Mouse (Mus musculus): ENCODE measurements around the gene Plin5. TPM values are rescaled to one million over a fixed set of nuclear protein-coding genes. Genes with fewer than 3 reads are reported as not detected.

Gene Plin5
- total and polyA plus RNA-seq, 3 experiments = not detected

- TF ChIP-seq GABPA (IDR thresholded peaks at IDR 0.05; ENCODE audit: low read depth, low read length) (no peak), SMC3 (IDR thresholded peaks at IDR 0.05; ENCODE audit: low read depth, low read length) (no peak), RCOR1 (IDR thresholded peaks at IDR 0.05; ENCODE audit: low read depth, low read length) (no peak), MYC (IDR thresholded peaks at IDR 0.05; ENCODE audit: low read depth, low read length) (no peak), UBTF (IDR thresholded peaks at IDR 0.05; ENCODE audit: borderline replicate concordance, insufficient read depth, low read depth, low read length) (no peak), ETS1 (IDR thresholded peaks at IDR 0.05; ENCODE audit: low read depth, low read length) (no peak), NELFE (IDR thresholded peaks at IDR 0.05; ENCODE audit: low read depth, low read length) (peak; percentile 52), MYB (IDR thresholded peaks at IDR 0.05; ENCODE audit: low read depth, low read length) (no peak), USF1 (IDR thresholded peaks at IDR 0.05; ENCODE audit: low read depth, low read length) (no peak), SIN3A (IDR thresholded peaks at IDR 0.05; ENCODE audit: low read length) (peak; percentile 42), CHD2 (IDR thresholded peaks at IDR 0.05; ENCODE audit: low read length) (no peak), MAFK (IDR thresholded peaks at IDR 0.05; ENCODE audit: borderline replicate concordance, low read depth, low read length) (no peak)
Observed at GRCm38 (mm10) chr17:56162231-56162774, 44.9 kb upstream of the Plin5 start, which contains the start of gene Tnfaip8l1 (continued).

GRCm38 (mm10) chr17:56159729-56160128 is 42.3 kb upstream of the Plin5 start:
- peaks cover 0 to 17% of the 10 kb centered on the region in 2 experiments; a peak in 2 of 4 replicates for H3K36me3 ChIP-seq (ENCODE audit: control insufficient read depth in 1 of 2, insufficient read depth in 2 of 2, low read length in 2 of 2)
- peaks cover 9 to 21% of the 10 kb centered on the region in 2 experiments for H3K4me1 ChIP-seq (ENCODE audit: control insufficient read depth in 1 of 2, insufficient read depth in 2 of 2, low read length in 2 of 2)
- DNase-seq (ENCODE audit: low read depth, low spot score) = peak; percentile 70
- no peak overlapping the region for H3K4me3 ChIP-seq (ENCODE audit: control insufficient read depth in 1 of 2, insufficient read depth in 1 of 2, low read depth in 2 of 2, low read length in 2 of 2)
- TF ChIP-seq CTCF (IDR thresholded peaks at IDR 0.05 in 2 of 3, conservative IDR thresholded peaks at IDR 0.05 in 1 of 3; ENCODE audit: control insufficient read depth in 1 of 3, insufficient read depth in 1 of 3, low read depth in 2 of 3, low read length in 3 of 3, poor library complexity in 1 of 3, severe bottlenecking in 1 of 3) (peak; percentile 91 to 98 (median 95)), ZNF384 (IDR thresholded peaks at IDR 0.05; ENCODE audit: low read depth, low read length) (no peak), POLR2A (IDR thresholded peaks at IDR 0.05; ENCODE audit: control insufficient read depth in 1 of 2, insufficient read depth in 1 of 2, low read depth in 1 of 2, low read length in 2 of 2, poor library complexity in 1 of 2) (no peak), EP300 (IDR thresholded peaks at IDR 0.05; ENCODE audit: low read depth in 1 of 2, low read length in 2 of 2) (no peak), UBTF (IDR thresholded peaks at IDR 0.05; ENCODE audit: borderline replicate concordance, insufficient read depth, low read depth, low read length) (no peak), GATA1 (IDR thresholded peaks at IDR 0.05; ENCODE audit: low read depth, low read length) (no peak), USF1 (IDR thresholded peaks at IDR 0.05; ENCODE audit: low read depth, low read length) (no peak), MXI1 (IDR thresholded peaks at IDR 0.05; ENCODE audit: low read depth, low read length) (no peak), RAD21 (IDR thresholded peaks at IDR 0.05; ENCODE audit: low read depth, low read length) (peak; percentile 87), SIN3A (IDR thresholded peaks at IDR 0.05; ENCODE audit: low read length) (no peak), CHD2 (IDR thresholded peaks at IDR 0.05; ENCODE audit: low read length) (no peak), NELFE (IDR thresholded peaks at IDR 0.05; ENCODE audit: low read depth, low read length) (no peak), ZC3H11A (IDR thresholded peaks at IDR 0.05; ENCODE audit: low read depth, low read length) (peak; percentile 76), ZKSCAN1 (IDR thresholded peaks at IDR 0.05; ENCODE audit: low read depth, low read length) (no peak), MAX (IDR thresholded peaks at IDR 0.05; ENCODE audit: low read length) (no peak), TBP (IDR thresholded peaks at IDR 0.05; ENCODE audit: low read depth, low read length) (no peak), SMC3 (IDR thresholded peaks at IDR 0.05; ENCODE audit: low read depth, low read length) (peak; percentile 79), BHLHE40 (IDR thresholded peaks at IDR 0.05; ENCODE audit: borderline replicate concordance, low read depth, low read length) (no peak), MAZ (IDR thresholded peaks at IDR 0.05; ENCODE audit: low read depth, low read length) (no peak), ZMIZ1 (IDR thresholded peaks at IDR 0.05; ENCODE audit: low read depth, low read length) (no peak), GABPA (IDR thresholded peaks at IDR 0.05; ENCODE audit: low read depth, low read length) (no peak), CHD1 (IDR thresholded peaks at IDR 0.05; ENCODE audit: low read depth, low read length) (no peak), HCFC1 (IDR thresholded peaks at IDR 0.05; ENCODE audit: low read depth, low read length) (no peak), TCF12 (IDR thresholded peaks at IDR 0.05; ENCODE audit: low read depth, low read length) (no peak)
- H3K9ac ChIP-seq (ENCODE audit: control insufficient read depth, low read depth, low read length, poor library complexity, severe bottlenecking) = no peak overlapping the region
- H3K27ac ChIP-seq (ENCODE audit: control insufficient read depth, low read depth, low read length) = no peak overlapping the region
- H3K27me3 ChIP-seq (ENCODE audit: control insufficient read depth in 1 of 2, insufficient read depth in 2 of 2, low read length in 2 of 2) = peaks cover 9 to 18% of the 10 kb centered on the region in 2 experiments
- H3K79me2 ChIP-seq (ENCODE audit: control insufficient read depth, insufficient read depth, low read length, poor library complexity) = no peaks in the 10 kb centered on the region
- H3K9me3 ChIP-seq (replicated peaks; ENCODE audit: insufficient read depth, low read length) = no peaks in the 10 kb centered on the region
